Mouse (Mus musculus) kidney, adult 2 months (tissue): Measurements from ENCODE around the gene Ccser1.

Experiments used
- CTCF ChIP-seq: fragments of 200-500 bp; conservative IDR thresholded peaks from 2 replicates; pipeline ENCODE4 v1.5.1; 2011; ENCODE audit warnings: low read depth, mild to moderate bottlenecking, control low read depth, low read length, moderate library complexity, mixed read lengths; ENCODE audit not compliant: insufficient read depth, insufficient read length
- POLR2A ChIP-seq: fragments of 200-500 bp; IDR thresholded peaks from one replicate; pipeline ENCODE4 v1.6.1; 2011; ENCODE audit warnings: low read depth, low read length, control low read depth

- TF ChIP-seq CTCF (no peak), POLR2A (no peak)
Observed at GRCm38 (mm10) chr6:61152924-61153323, 27.2 kb upstream of the Ccser1 start.
